Comparison of ENCODE assay signal across 20 mouse cellular contexts in the genomic region with DNA sequence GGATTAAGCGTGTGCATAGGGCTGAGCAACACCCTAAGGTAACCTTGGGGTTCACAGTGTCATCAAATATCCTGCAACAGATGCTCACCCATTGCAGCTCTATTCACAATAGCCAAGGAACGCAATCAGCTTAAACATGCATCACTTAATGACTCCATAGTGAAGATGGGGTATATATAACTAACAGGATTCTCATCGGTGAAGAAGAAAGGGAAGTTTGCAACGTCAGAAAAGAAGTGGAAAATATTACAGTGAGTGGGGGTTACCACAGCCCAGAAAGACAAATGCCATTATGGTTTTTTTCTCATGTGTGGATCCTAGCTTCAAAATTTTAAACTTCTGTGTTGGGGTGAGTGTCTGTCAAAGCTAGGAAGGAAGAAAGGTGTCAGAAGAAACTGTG. TPM values are rescaled to one million over a fixed set of nuclear protein-coding genes. Genes with fewer than 3 reads are reported as not detected.
DNase-seq lines count a peak whose midpoint lies in the region; ATAC-seq lines count a peak whose summit lies in the region.
"Had no signal": no experiment of that assay in that cellular context is flagged by ENCODE, and none has a peak within 500 bp of the region (broad histone marks: within the 10 kb centered on the region; RNA-seq: fewer than 3 reads in every experiment).

No protein-coding gene starts in this region.

- DNase-seq in adrenal gland, adult 8-10 months, result no peak
- no peak for DNase-seq in gastrocnemius, adult 8-10 months (ENCODE audit: low spot score in 2 of 2)
- DNase-seq in cerebellum, adult 9-11 months, result no peak
- DNase-seq: adrenal gland, postnatal 14 days; cerebellum, adult 11 months; cerebellum, adult 2 months; cerebellum, postnatal 14 days; forebrain, postnatal 0 days; gastrocnemius, adult 2 months; gastrocnemius, postnatal 25 days; heart, adult 2 months; heart, postnatal 14 days; heart, postnatal 4 days had no signal

- peak; percentile 82 for ATAC-seq in common myeloid progenitor, adult 5-6 weeks (replicated peaks; ENCODE audit: low read depth, poor library complexity, severe bottlenecking)
- ATAC-seq in inflammation-experienced regulatory T-cells, adult 6 months, result peak; percentile 46
- 0 out of 2 replicates have a peak, but pooled peaks have one; percentile 5 for ATAC-seq in megakaryocyte-erythroid progenitor cell, adult 5-6 weeks (replicated peaks; ENCODE audit: low FRiP score, low TSS enrichment, poor library complexity, severe bottlenecking)
- ATAC-seq: forebrain, embryonic 14.5 days; forebrain, postnatal 0 days; intestine, embryonic 16.5 days; Patski had no signal

RNA-seq across cellular contexts. Expression of a gene that starts 16.9 kb away (rescaled TPM):
- total RNA-seq in common myeloid progenitor, adult 5-6 weeks (2017), result 642 and 683 TPM in 2 replicates
- 10 to 100 TPM; 20.5 to 28.0 (median 24.7) TPM for polyA plus RNA-seq in inflammation-experienced regulatory T-cells, adult 6 months (2017; shearing (Covaris generic))
- 620 and 624 TPM in 2 replicates for total RNA-seq in megakaryocyte-erythroid progenitor cell, adult 5-6 weeks (2014; fragmentation: Nextera tagmentation)
- 689 and 900 TPM in 2 replicates for total RNA-seq in megakaryocyte-erythroid progenitor cell, adult 5-6 weeks (2017)
- total RNA-seq in adrenal gland, adult 8-10 months (2022), result 100 to 1,000 TPM in 3 of 4 experiments, 10 to 100 TPM in 1; 88.8 to 159 (median 120) TPM
- 1,000 to 10,000 TPM; 1,961 to 2,457 (median 2,159) TPM for total RNA-seq in gastrocnemius, adult 8-10 months (2022)

RNA-seq across cellular contexts. Expression of a gene that starts 51.8 kb away (rescaled TPM):
- 0.09 and 0.29 TPM in 2 replicates for total RNA-seq in common myeloid progenitor, adult 5-6 weeks (2017)
- not detected for polyA plus RNA-seq in inflammation-experienced regulatory T-cells, adult 6 months (2017; shearing (Covaris generic))
- 0.39 TPM in 1 of 2 replicates, not detected in the other for total RNA-seq in megakaryocyte-erythroid progenitor cell, adult 5-6 weeks (2014; fragmentation: Nextera tagmentation)
- 1.3 and 1.6 TPM in 2 replicates for total RNA-seq in megakaryocyte-erythroid progenitor cell, adult 5-6 weeks (2017)
- 1 to 10 TPM in 2 of 4 experiments, under 1 TPM in 2; 0.28 to 1.1 (median 0.95) TPM for total RNA-seq in adrenal gland, adult 8-10 months (2022)
- total RNA-seq in gastrocnemius, adult 8-10 months (2022), result 1 to 10 TPM in 1 of 4 experiments, under 1 TPM in 3; 0.31 to 1.2 (median 0.69) TPM
- polyA plus RNA-seq: G1E had no signal

Comparison
In these comparisons a context has a peak if more than half of its experiments do, and no peak if none do; other contexts are left out.
1. ATAC-seq: peak in every context shown above with its lines; median percentile 82 in common myeloid progenitor, adult 5-6 weeks; 46 in inflammation-experienced regulatory T-cells, adult 6 months; 5 in megakaryocyte-erythroid progenitor cell, adult 5-6 weeks.